Mouse (Mus musculus): Measurements from ENCODE around the gene Cemip.

The Cemip gene

DNA sequence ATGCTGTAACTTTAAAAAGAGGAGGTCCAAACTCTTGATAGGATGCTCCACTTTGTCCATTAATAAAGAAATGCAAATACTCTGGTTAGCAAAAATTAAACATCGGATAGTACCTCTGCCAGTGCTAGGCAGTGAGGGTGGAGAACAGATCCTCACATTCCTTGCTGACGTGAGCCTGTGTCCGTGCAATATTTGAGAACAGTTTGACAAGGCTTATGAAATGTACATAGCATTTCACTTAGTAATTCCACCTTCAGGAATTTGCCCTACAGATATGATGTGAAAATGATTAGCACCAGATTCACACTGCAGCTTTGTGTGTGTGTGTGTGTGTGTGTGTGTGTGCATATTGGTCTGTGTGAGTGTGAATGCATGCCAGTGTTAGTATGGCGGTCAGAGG, 4.5 kb upstream of the Cemip start:
- no peak for DNase-seq

DNA sequence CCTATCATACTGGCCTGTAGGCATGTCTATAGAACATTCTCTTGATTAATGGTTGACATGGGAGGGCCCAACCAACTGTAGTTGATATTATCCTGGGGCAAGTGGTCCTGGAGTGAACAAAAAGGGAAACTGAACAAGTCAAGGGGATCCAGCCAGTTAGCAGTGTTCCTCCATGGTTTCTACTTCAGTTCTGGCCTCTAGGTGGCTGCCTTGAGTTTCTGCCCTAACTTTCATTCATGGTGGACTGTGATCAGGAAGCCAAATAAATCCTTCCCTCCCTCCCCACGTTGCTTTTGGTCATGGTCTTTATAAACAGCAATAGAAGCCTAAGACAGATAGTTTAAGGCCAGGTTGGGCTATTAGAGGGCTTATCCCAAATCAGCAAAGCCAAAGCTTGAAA, 3.5 kb upstream of the Cemip start:
- peak in 1 of 2 experiments; percentile 23 for DNase-seq

- peak; percentile 81 to 88 for DNase-seq
These were observed 2.7 kb upstream of the Cemip start for GRCm38 (mm10) chr7:84088971-84089370.

DNA sequence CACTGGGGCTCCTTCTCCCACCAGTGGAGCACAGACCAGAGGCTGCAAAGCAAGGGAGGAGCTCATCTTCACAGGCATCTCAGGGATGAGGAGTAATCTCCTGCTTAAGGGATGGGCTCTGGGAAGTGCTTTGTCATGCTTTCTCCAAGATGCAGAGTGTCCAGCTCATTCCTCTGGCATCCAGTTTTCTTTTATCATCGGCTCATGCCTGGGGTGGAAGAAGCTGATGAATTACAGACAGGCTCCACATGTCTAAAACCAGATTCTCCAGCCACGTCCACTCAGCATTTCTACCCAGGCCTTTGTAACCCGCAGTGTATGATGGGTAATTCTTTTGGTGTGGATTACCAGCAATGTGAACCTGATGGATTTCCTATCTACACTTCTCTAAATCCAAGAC, 1.9 kb upstream of the Cemip start:
- DNase-seq, result no peak

GRCm38 (mm10) chr7:84085049-84085945, 1.0 kb downstream of the Cemip start:
- DNase-seq, result peak; percentile 79 to 80

- no peak for DNase-seq
These were observed 8.9 kb downstream of the Cemip start for GRCm38 (mm10) chr7:84077257-84078013.

DNA sequence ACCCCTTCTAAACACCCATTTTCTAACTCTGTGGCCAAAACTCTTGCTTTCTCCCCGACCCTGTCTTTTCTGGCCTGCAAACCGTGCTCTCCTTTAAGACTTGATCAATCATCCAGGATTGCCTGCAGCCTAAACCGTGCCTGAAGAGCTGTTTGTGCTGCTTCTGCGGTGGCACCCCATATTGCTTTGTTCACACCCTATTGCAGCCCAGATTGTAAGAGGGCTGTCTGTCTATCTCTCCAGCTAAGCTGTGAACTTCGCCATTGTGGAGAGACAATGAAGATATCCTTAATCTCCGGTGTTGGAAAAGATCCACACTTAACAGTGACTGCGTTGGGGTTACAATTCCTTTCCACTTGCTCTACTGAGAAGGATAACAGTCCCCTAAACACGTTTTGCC, 12.0 kb downstream of the Cemip start:
- DNase-seq, result no peak

GRCm38 (mm10) chr7:84073856-84074255, 12.4 kb downstream of the Cemip start:
- DNase-seq, result no peak

DNA sequence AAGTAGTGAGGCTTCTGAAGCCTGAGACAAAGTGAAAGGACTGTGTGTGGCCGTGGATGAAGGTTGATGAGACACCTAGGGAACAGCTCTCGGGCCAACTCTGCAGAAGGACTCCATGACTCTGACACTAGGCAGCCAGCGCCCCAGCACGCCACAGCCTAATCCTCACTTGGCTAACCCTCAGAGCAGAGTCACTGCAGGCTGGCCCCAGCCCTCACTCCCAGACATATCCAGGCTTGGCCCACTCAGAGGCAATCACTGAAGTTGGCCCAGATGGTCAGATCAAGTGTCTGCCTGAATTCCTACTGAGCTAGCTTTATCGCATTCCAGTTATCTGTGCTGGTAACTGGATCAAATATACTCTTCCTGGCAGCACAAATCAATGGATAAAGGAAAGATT, 17.4 kb downstream of the Cemip start:
- no peak for DNase-seq

GRCm38 (mm10) chr7:84059799-84060198, 26.5 kb downstream of the Cemip start:
- DNase-seq, result no peak

- DNase-seq, result peak; percentile 34 to 41
These were observed 30.2 kb downstream of the Cemip start for GRCm38 (mm10) chr7:84055961-84056629.

DNA sequence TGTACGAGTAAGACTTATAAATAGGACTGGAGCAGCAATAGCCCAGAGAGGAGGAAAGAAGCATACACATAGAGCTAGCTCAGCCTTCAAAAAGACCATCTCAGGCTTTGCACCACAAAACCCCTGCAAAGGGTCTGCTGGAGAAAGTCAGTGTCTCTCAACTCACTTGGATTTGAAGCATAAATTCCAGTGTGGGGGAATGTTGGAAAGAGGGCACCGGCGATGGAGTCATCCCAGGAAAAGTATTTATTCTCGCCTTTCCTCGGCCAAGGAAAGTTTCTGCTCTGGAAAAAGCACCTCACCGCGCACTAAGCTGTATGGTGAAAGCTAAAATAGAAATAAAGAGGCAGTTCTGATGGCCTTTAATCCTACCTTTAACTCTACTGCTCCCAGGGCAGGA, 32.4 kb downstream of the Cemip start:
- no peak for DNase-seq

DNA sequence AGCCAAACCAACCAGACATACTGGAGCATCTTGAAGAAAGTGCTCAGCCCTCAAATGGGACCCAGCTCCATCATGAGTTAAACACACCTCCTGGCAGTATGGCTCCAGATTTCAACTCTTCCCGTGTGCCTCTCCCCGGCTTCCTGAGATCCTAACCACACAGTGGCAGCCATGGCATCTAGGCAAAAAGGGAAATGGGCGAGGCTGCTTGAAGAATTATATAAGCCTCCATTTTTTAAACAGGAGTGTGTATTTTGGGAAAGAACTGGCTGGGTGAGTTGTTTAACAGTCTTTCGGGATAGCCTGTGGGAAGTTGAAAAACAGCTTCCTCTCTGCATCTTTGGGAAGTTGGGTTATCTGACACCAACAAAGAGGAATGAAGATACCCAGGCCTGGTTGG, 34.9 kb downstream of the Cemip start:
- no peak for DNase-seq

GRCm38 (mm10) chr7:84045546-84045945, 40.8 kb downstream of the Cemip start:
- no peak for DNase-seq

DNA sequence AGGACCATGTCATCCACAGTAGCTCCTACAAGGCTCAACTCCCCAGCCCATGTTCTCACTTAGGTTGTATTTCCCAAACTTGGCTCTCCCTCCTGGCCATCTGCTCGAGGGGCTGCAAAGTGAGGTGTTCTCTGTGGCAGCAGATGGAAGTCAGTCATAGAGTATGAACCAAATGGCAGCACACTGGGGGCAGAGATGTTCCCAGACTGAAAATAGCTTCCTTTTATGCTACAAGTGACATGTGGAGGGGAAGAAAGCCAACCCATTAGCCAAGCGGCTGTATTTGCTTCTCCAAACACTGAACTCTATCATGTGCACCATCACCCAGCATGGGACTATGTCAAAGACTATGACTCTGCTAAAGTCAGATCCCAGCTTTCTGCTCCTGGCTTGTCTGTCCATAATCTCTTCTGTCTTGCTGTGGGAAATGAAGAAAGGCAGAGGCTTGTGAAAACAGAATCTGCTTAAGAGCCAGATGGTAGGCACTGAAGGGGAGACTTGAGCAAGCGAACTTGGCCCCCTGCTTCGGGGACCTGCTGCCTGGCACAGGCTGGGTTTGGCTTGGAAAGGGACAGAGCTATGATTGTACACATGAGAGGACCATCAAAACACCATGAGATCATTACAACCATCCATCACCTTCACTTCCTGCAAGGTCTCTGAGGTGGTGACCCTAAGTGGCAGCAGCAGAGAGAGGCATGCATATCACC, 41.6 kb downstream of the Cemip start:
- no peak for DNase-seq

- DNase-seq, result no peak
These were observed 43.6 kb downstream of the Cemip start for GRCm38 (mm10) chr7:84042726-84043125.

- no peak for DNase-seq
These were observed 46.3 kb downstream of the Cemip start for GRCm38 (mm10) chr7:84039856-84040522.

DNA sequence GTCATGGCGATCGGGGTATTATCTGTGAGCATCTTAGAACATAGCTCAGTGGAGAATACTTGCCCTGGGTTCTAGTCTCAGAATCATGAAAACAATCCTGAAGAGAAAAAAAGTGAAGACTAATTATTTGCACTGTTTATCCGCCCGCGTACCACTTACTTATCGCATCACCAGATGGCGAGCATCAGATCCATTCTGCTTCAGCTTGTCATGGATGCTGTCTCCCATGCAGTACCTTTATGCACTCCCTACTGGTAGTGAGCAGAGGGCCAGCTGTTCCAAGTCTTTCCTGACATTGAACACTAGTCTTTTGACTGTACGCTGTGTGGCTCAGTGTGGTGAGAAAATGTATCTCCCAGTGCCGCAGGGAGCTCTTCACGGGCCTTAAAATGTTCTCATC, 47.7 kb downstream of the Cemip start:
- DNase-seq, result no peak

DNA sequence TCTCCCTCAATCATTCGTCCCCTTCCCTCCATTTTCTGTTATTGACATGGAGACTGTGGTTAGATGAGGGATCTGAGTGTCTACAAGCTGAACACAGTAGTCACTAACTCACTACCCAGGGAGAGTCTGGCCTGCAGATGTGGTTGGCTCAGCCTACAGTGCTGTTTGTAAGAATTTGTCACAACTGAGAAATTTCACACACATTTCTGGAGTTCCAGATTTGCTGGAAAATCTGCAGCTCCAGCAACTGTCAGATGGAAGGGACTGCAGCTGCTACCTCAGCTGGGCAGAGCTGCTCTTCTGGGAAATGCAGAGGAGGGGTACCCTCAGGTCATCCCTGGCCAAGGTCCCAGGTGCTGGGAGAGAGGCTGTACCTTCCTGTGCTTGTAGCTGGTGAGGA, 53.5 kb downstream of the Cemip start:
- DNase-seq, result no peak

DNA sequence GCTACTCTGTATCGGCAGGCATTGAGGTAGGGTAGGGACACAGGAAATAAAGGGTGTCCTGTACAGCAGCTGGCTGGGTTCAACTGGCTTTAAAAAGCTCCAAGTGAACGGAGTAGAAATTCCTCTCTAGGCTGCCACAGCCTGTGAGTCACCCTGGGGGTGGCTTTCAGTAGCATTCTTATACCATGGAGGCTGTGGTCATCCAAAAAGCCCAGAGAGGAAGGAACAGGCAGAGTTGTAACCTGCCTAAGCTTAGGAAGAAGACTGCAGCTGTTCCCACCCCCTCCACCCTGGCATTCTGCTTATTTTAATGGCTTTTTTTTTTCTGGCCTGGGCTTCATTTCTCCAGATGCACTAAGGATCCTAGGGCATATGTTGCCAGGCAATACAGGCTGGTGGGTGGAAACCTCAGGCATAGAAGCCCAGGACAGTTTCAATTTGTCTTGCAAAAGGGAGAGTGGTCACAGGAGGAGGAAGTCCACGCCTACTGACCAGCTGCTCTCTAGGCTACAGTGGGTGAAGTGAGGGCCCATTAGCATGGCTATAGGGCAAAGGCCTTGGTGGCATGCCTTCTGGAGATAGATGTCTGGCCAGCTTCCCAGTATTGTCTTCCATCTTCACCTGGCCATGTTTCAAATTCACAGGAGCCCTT, 57.1 kb downstream of the Cemip start:
- DNase-seq, result peak in 1 of 2 experiments; percentile 9

DNA sequence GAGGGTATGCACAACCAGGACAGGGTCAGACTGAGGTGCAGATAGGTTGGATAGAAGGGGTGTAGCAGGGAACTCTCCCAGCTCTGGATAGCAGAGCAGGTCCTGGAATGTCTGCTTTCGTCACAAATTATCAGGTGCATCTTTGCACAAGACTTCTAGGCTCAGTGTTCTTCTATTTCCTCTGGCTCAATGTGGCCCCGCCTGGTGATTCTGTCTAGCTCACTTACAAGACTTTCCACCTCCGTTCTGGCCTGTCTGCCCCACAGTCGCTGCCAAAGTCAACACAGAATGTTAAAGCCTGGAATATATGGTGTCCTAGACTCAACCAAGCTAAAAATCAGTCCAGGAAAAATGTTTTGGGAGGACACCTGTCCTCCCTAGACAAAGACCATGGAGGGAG, 57.9 kb downstream of the Cemip start:
- no peak for DNase-seq

Data from lung, postnatal 4 days (tissue).